Mouse (Mus musculus) spleen, adult 18-20 months (tissue): ENCODE data around the gene Abcc9.

Experiments used
- DNase-seq, 2 experiments: peaks; one replicate each; pipeline ENCODE4 v3.0.0; 2022; ENCODE audit warnings: mixed read lengths in 2 of 2

Abcc9 gene

GRCm38 (mm10) chr6:142612366-142612765 is 89.7 kb downstream of the Abcc9 start:
- DNase-seq, result no peak

DNA sequence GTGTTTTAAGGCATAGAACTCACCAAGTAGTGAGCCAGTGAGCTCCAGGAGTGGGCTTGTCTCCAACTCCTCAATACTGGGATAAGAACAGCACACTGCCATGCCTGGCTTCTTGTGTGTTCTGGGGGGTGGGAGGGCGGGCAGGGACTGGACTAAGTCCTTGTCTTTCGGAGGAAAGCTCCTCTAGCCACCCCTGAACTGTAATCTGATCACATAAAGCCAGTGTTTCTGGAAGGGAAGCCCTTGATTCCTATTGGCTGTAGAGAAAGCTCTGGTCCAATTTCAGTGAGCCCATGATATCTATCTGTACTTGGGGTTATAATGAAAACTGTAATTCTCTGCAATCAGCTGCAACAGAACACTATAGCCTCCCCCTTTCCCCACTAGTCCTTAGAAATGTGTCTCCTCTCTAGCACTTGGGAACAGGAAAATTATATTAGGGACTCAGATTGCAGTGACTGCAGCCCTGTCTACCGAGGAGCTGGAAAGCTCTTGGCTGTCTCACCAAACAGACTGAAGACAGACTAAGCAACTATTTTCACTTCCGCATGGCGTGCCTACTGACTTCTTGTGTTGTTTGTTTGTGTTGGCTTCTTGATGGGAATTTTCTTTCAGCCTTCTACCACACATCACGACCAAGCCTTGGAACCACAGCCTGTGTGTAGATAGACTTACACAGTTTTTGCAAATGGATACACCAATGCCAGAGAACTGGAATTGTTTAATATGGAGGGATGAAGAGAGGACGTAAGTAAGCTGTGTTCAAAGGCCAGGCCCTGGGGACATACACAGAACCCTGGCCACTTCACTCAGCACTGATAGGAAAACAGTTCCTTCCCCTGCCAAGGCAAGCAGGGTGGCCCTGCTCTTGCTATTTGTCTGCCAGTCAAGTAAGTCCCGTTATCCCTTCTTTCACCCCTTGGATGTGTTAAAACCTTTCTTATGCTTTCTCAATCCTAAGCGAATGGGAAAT is 92.4 kb downstream of the Abcc9 start:
- no peak for DNase-seq

- no peak for DNase-seq
Observed at GRCm38 (mm10) chr6:142607080-142607479, 95.0 kb downstream of the Abcc9 start.

DNA sequence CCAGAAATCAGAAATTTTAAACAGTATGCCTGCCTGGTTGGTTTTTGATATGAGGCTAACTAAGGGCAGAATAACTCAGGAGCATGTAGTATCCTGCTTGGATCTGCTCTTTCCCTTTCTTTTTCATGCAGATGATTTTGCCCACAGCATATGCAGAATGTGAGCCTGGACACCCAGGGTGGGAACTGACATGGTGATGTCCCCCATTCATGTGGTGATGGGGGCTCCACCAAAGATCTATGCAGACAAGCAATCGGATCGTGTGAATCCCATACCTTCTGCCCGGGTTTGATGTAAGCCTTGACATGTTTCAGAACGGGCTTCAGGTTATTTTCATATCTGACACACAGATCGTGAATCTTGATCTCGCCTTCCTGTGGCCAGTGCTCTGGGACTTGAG is 99.3 kb downstream of the Abcc9 start:
- no peak for DNase-seq

GRCm38 (mm10) chr6:142578831-142579230 is 123.3 kb downstream of the Abcc9 start:
- DNase-seq, result no peak

- no peak for DNase-seq
Observed at GRCm38 (mm10) chr6:142577801-142578200, 124.3 kb downstream of the Abcc9 start.

DNA sequence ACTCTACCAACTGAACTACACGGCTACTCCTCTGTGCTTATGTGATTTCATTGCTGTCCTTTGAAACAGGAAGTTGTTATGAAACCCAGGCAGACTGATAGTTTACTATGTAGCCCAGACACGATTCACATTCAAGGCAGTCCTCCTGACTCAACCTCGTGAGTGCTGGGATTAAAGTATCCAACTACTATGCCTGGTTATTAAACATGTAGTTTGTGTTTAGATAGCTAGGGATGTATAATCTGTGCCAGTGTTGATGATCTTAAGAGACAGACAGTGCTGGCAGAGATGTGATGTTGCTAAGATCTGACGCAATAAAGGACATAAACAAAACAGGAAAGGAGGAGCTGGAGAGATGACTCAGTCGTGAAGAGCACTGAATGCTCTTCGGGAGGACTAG is 129.2 kb downstream of the Abcc9 start:
- DNase-seq, result no peak

GRCm38 (mm10) chr6:142571629-142572360 is 130.3 kb downstream of the Abcc9 start:
- no peak for DNase-seq

GRCm38 (mm10) chr6:142571055-142571618 is 131.0 kb downstream of the Abcc9 start, which contains the start of gene Kcnj8:
TSS of gene Kcnj8 (minus strand) at chr6:142571614.
- peak; percentile 25 to 35 for DNase-seq

DNA sequence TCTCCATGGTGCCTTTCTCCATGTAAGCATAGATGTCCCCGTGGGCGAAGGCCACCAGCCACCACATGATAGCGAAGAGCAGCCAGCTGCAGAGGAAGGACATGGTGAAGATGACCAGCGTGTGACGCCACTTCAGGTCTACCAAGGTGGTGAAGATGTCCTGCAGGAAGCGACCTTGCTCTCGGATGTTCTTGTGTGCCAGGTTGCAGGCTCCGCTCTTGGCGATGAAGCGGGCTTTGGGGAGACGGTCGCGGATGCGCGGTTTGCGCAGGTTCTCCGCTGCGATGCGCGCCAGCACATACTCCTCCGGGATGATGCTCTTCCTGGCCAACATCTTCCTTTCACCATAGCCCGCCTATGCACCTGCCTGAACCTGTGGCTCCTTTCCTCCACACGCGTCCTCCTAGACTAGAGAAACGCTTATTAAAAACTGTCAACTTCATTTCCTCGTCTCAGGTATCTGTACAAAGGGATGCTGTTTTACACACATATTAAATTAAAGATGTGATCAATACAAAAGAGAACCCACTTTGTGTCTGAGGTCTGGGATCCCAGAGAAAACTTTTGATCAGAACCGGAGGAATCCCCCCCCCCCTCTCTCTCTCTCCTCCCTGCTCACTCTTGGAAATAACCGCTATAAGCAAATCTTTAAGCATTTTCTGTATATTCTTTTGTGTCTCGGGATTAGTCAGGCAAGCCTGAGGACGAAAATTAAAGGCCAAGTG is 131.9 kb downstream of the Abcc9 start:
- no peak for DNase-seq

GRCm38 (mm10) chr6:142568713-142569357 is 133.3 kb downstream of the Abcc9 start:
- DNase-seq, result no peak

DNA sequence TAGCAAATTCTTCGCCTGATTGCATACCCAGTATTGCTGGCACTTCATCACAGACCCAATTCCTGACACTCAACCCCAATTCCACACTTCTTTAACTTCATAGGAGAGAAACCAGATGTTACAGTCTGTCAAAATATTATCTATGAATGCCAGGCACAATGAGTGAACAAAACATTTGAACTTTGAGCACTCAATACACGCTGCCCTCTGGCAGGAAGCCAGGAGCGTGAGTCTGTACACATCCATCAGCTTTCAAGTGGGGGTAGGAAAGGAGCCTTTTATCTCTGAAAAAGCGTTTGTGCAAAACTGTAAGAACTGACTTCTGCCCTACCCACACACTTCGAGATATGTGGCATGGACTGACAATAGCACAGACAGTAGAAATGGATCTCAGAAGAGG is 134.7 kb downstream of the Abcc9 start:
- DNase-seq, result peak in 1 of 2 experiments; percentile 12

- no peak for DNase-seq
Observed at GRCm38 (mm10) chr6:142564746-142565145, 137.4 kb downstream of the Abcc9 start.

DNA sequence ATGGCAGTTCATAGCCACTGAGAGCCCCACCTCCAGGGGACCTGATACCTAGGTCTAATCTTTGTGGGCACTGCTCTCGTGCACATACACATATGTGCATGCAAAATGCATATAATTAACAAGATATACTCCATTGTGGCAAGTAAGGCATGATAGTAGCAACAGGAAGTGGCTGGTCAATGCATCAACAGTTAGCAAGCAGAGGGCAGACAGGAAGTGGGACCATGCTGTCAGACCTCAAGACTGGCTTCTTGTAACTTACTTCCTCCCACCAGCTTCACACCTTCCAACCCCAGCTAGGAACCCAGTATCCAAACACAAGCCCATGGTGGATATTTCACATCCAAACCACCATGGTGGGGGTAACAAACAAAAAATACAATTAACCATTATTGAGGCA is 141.0 kb downstream of the Abcc9 start:
- DNase-seq, result no peak

- no peak for DNase-seq
Observed at GRCm38 (mm10) chr6:142558772-142559679, 143.1 kb downstream of the Abcc9 start.

GRCm38 (mm10) chr6:142558076-142558475 is 144.0 kb downstream of the Abcc9 start:
- no peak for DNase-seq

GRCm38 (mm10) chr6:142555988-142556387 is 146.1 kb downstream of the Abcc9 start:
- no peak for DNase-seq

DNA sequence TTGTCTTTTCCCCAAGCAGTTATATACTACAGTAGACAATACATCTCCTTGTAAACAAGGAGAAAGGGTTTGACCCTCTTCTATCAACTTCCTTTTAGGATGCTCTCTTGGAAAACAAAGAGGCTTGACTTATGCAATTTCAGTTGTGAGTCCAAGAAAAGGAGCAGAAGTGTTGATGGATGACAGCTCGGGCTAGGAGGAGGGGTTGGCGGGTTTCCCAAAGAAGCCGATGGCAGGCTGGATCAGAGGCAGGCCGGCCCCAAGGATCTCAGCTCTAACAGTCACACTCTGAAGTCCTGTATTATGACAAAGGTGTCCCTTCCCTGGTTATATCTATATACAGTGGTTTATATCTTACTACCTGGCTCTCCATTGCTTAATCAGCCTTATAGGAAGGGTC is 150.6 kb downstream of the Abcc9 start:
- DNase-seq, result no peak

GRCm38 (mm10) chr6:142550871-142551270 is 151.2 kb downstream of the Abcc9 start:
- no peak for DNase-seq

- no peak for DNase-seq
Observed at GRCm38 (mm10) chr6:142548377-142548776, 153.7 kb downstream of the Abcc9 start.

DNA sequence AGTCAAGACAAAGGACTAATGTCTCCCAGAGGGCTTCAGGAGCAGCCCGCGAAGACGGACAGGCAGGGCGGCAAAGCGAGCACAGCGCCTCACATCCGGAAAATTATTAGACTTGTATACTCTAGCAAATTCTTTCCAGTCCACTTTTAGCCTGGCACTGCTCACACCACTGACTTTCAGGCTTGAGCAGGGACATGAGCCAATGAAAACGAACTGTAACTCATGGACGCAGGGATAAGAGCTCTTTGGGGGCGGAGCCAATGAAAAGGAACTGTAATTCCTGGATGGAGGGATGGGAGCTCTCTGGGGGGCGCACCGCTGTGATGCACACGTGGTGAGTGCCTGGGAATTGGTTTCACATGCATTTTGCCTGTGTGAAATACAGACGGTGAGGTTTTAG is 157.0 kb downstream of the Abcc9 start:
- no peak for DNase-seq
